Mouse (Mus musculus) heart, postnatal 14 days (tissue): Measurements from ENCODE around the gene 1700016D06Rik. TPM values are rescaled to one million over a fixed set of nuclear protein-coding genes. Genes with fewer than 3 reads are reported as not detected.

Experiments
- DNase-seq, 2 experiments: peaks; one replicate each; pipeline ENCODE4 v3.0.0; 2021 to 2022
- intact Hi-C: fragments of 180-260 bp; cut with DNase I; formaldehyde crosslinking; loops from one replicate; pipeline ENCODE4 v1.15.1; 2025
- total RNA-seq, 2 experiments: library from RNA; stranded (reverse); gene quantifications; 2 replicates each; pipeline ENCODE4 v1.2.3; 2021

The 1700016D06Rik gene
- total RNA-seq, 2 experiments from 2014 or later, result not detected

- no peak for DNase-seq
- intact Hi-C loops, result loop anchor here (2.0 kb wide), 1 partner anchor 61 kb away; no protein-coding TSS in a partner anchor
Measured at GRCm38 (mm10) chr8:11637531-11637930, 63.3 kb downstream of the 1700016D06Rik start.

- intact Hi-C loops, result loop anchor here (2.0 kb wide), 1 partner anchor 62 kb away; no protein-coding TSS in a partner anchor
- DNase-seq, result peak; percentile 83 to 86
Measured at GRCm38 (mm10) chr8:11636324-11637057, 64.4 kb downstream of the 1700016D06Rik start.

- DNase-seq, result peak; percentile 96 to 97
- intact Hi-C loops, result loop anchor here (2.0 kb wide), 2 partner anchors 63 to 81 kb away; partner anchors contain the start of gene Ing1
Measured at GRCm38 (mm10) chr8:11635611-11636081, 65.2 kb downstream of the 1700016D06Rik start, which contains the start of gene Ankrd10. TSS of gene Ankrd10 (minus strand) at chr8:11635757.

GRCm38 (mm10) chr8:11635012-11635577 is 65.8 kb downstream of the 1700016D06Rik start:
- intact Hi-C loops, result loop anchor here (2.0 kb wide), 1 partner anchor 80 kb away; the partner anchor contains the start of gene Ing1
- DNase-seq, result peak; percentile 89 to 91

- intact Hi-C loops, result loop anchor here (2.0 kb wide), 1 partner anchor 80 kb away; the partner anchor contains the start of gene Ing1
- DNase-seq, result no peak
Measured at GRCm38 (mm10) chr8:11634331-11635011, 66.4 kb downstream of the 1700016D06Rik start.

GRCm38 (mm10) chr8:11633414-11633813 is 67.4 kb downstream of the 1700016D06Rik start:
- DNase-seq, result peak; percentile 19 to 26
- intact Hi-C loops, result no loop called here

GRCm38 (mm10) chr8:11632406-11632805 is 68.5 kb downstream of the 1700016D06Rik start:
- intact Hi-C loops, result no loop called here
- peak; percentile 74 to 77 for DNase-seq

- intact Hi-C loops, result loop anchor here (10.0 kb wide), 2 partner anchors 146 to 414 kb away; no protein-coding TSS in a partner anchor
- DNase-seq, result no peak
Measured at GRCm38 (mm10) chr8:11629206-11629605, 71.7 kb downstream of the 1700016D06Rik start.

GRCm38 (mm10) chr8:11628506-11629132 is 72.2 kb downstream of the 1700016D06Rik start:
- intact Hi-C loops, result loop anchor here (10.0 kb wide), 2 partner anchors 146 to 414 kb away; no protein-coding TSS in a partner anchor
- DNase-seq, result peak in 1 of 2 experiments; percentile 12

- no peak for DNase-seq
- intact Hi-C loops, result loop anchor here (10.0 kb wide), 2 partner anchors 147 to 413 kb away; no protein-coding TSS in a partner anchor
Measured at GRCm38 (mm10) chr8:11627717-11628116, 73.1 kb downstream of the 1700016D06Rik start.

GRCm38 (mm10) chr8:11625084-11625483 is 75.8 kb downstream of the 1700016D06Rik start:
- DNase-seq, result no peak
- intact Hi-C loops, result loop anchor here (10.0 kb wide), 2 partner anchors 150 to 410 kb away; no protein-coding TSS in a partner anchor

GRCm38 (mm10) chr8:11619091-11619490 is 81.8 kb downstream of the 1700016D06Rik start:
- intact Hi-C loops, result loop anchor here (5.0 kb wide), 2 partner anchors 83 to 112 kb away; partner anchors contain the start of gene 1700016D06Rik
- no peak for DNase-seq

- intact Hi-C loops, result loop anchor here (5.0 kb wide), 2 partner anchors 84 to 111 kb away; partner anchors contain the start of gene 1700016D06Rik
- DNase-seq, result no peak
Measured at GRCm38 (mm10) chr8:11618063-11618462, 82.8 kb downstream of the 1700016D06Rik start.

GRCm38 (mm10) chr8:11616294-11616693 is 84.6 kb downstream of the 1700016D06Rik start:
- intact Hi-C loops, result loop anchor here (5.0 kb wide), 2 partner anchors 86 to 109 kb away; partner anchors contain the start of gene 1700016D06Rik
- DNase-seq, result peak; percentile 45 to 69

- DNase-seq, result no peak
- intact Hi-C loops, result no loop called here
Measured at GRCm38 (mm10) chr8:11614126-11614835, 86.6 kb downstream of the 1700016D06Rik start.

GRCm38 (mm10) chr8:11608848-11609247 is 92.0 kb downstream of the 1700016D06Rik start:
- DNase-seq, result no peak
- intact Hi-C loops, result no loop called here
